Mouse (Mus musculus) liver, postnatal 0 days (tissue): ENCODE results near the gene Tmem182. TPM values are rescaled to one million over a fixed set of nuclear protein-coding genes. Genes with fewer than 3 reads are reported as not detected.

ENCODE experiments used
- ATAC-seq: fragments of 200-750 bp; cut with Nextera tagmentation; 2 replicates; pipeline ENCODE4 v1.8.0; 2017; ENCODE audit warnings: mild to moderate bottlenecking, moderate library complexity
- DNase-seq: peaks from one replicate; pipeline ENCODE4 v3.0.0-alpha.2; 2016
- H3K27ac ChIP-seq: fragments of 300-500 bp; sonication (generic); 2 replicates; pipeline ENCODE4 v1.5.1; 2014; ENCODE audit warnings: antibody characterized with exemption, moderate library complexity, mild to moderate bottlenecking, low read depth
- H3K27me3 ChIP-seq: fragments of 300-500 bp; sonication (generic); 2 replicates; pipeline ENCODE4 v1.6.1; 2014; ENCODE audit warnings: low read length, control low read depth, mixed read lengths; ENCODE audit not compliant: insufficient read depth
- H3K36me3 ChIP-seq: fragments of 300-500 bp; sonication (generic); replicated peaks from 2 replicates; pipeline ENCODE4 v1.6.1; 2014; ENCODE audit warnings: mild to moderate bottlenecking, control low read depth, low read length, moderate library complexity, mixed read lengths; ENCODE audit not compliant: insufficient read depth
- H3K4me1 ChIP-seq: fragments of 300-500 bp; sonication (generic); 2 replicates; pipeline ENCODE4 v1.6.1; 2014; ENCODE audit warnings: antibody characterized with exemption, mild to moderate bottlenecking, control low read depth; ENCODE audit not compliant: insufficient read depth
- H3K4me2 ChIP-seq: fragments of 300-500 bp; sonication (generic); 2 replicates; pipeline ENCODE4 v1.6.1; 2014; ENCODE audit warnings: low read depth, mild to moderate bottlenecking, low read length, moderate library complexity, mixed read lengths
- H3K4me3 ChIP-seq: fragments of 300-500 bp; sonication (generic); 2 replicates; pipeline ENCODE4 v1.5.1; 2014; ENCODE audit warnings: low read depth, low read length
- H3K9ac ChIP-seq: fragments of 300-500 bp; sonication (generic); replicated peaks from 2 replicates; pipeline ENCODE4 v1.6.1; 2014; ENCODE audit warnings: mild to moderate bottlenecking, moderate library complexity
- H3K9me3 ChIP-seq: fragments of 300-500 bp; sonication (generic); 2 replicates; pipeline ENCODE4 v1.6.1; 2016; ENCODE audit warnings: mild to moderate bottlenecking, control low read depth, low read length, mixed read lengths
- CTCF ChIP-seq: sonication (generic); IDR thresholded peaks from 2 replicates; pipeline ENCODE4 v1.5.1; 2016; ENCODE audit warnings: antibody characterized with exemption, low read depth
- EP300 ChIP-seq: IDR thresholded peaks from 2 replicates; pipeline ENCODE4 v1.6.1; 2016; ENCODE audit warnings: antibody characterized with exemption, low read depth, mild to moderate bottlenecking
- WGBS: fragments of 180-500 bp; shearing (Covaris S2); extraction: QIAGEN DNeasy Blood & Tissue Kit; methylation state at CpG from one replicate; pipeline ENCODE4 v1.1.7; 2014; ENCODE audit not compliant: insufficient replicate concordance; 5-methylcytosine and 5-hydroxymethylcytosine counted together
- polyA plus RNA-seq: library from polyadenylated mRNA; unstranded; fragments of >200 nt; fragmentation: Nextera tagmentation; extraction: Ambion mirVana; gene quantifications from 2 replicates; pipeline ENCODE4 v1.2.1, GENCODE M21; 2015

The Tmem182 gene
- polyA plus RNA-seq, 1 experiment from 2014 or later = 0.06 TPM

GRCm38 (mm10) chr1:40867106-40867505 is 61.7 kb downstream of the Tmem182 start:
- no peak for DNase-seq
- WGBS = 80% methylated on average over 3 of the region's 3 CpGs
- no peak overlapping the region for H3K9ac ChIP-seq
- no peaks in the 10 kb centered on the region for H3K4me1 ChIP-seq
- H3K4me3 ChIP-seq = no peak overlapping the region
- no peaks in the 10 kb centered on the region for H3K36me3 ChIP-seq
- no peak overlapping the region for H3K27ac ChIP-seq
- H3K9me3 ChIP-seq = no peaks in the 10 kb centered on the region
- no peak for ATAC-seq
- no peak overlapping the region for H3K4me2 ChIP-seq
- no peaks in the 10 kb centered on the region for H3K27me3 ChIP-seq
- TF ChIP-seq EP300 (no peak), CTCF (no peak)

GRCm38 (mm10) chr1:40867651-40868050 is 62.2 kb downstream of the Tmem182 start:
- ATAC-seq = no peak
- Histone ChIP-seq H3K4me3 (no peak overlapping the region), H3K9me3 (no peaks in the 10 kb centered on the region), H3K36me3 (no peaks in the 10 kb centered on the region), H3K27me3 (no peaks in the 10 kb centered on the region), H3K4me2 (no peak overlapping the region), H3K27ac (no peak overlapping the region), H3K9ac (no peak overlapping the region), H3K4me1 (no peaks in the 10 kb centered on the region)
- no peak for TF ChIP-seq CTCF
- no peak for TF ChIP-seq EP300
- WGBS = 92% methylated on average over 2 of the region's 2 CpGs
- DNase-seq = no peak

- Histone ChIP-seq H3K27me3 (no peaks in the 10 kb centered on the region), H3K27ac (no peak overlapping the region), H3K36me3 (no peaks in the 10 kb centered on the region), H3K9ac (no peak overlapping the region), H3K9me3 (no peaks in the 10 kb centered on the region), H3K4me1 (no peaks in the 10 kb centered on the region), H3K4me3 (no peak overlapping the region), H3K4me2 (no peak overlapping the region)
- TF ChIP-seq CTCF (no peak), EP300 (no peak)
- 66% methylated on average over 10 of the region's 10 CpGs for WGBS
- ATAC-seq (no peak), DNase-seq (no peak)
Measured at GRCm38 (mm10) chr1:40873760-40874455, 68.5 kb downstream of the Tmem182 start.

- DNase-seq (no peak), ATAC-seq (no peak)
- Histone ChIP-seq H3K27me3 (no peaks in the 10 kb centered on the region), H3K9ac (no peak overlapping the region), H3K36me3 (no peaks in the 10 kb centered on the region), H3K4me1 (no peaks in the 10 kb centered on the region), H3K4me3 (no peak overlapping the region), H3K9me3 (no peaks in the 10 kb centered on the region), H3K4me2 (no peak overlapping the region), H3K27ac (no peak overlapping the region)
- 64% methylated on average over 26 of the region's 26 CpGs for WGBS
- TF ChIP-seq EP300 = no peak
Measured at GRCm38 (mm10) chr1:40874456-40875375, 69.3 kb downstream of the Tmem182 start.

- Histone ChIP-seq H3K4me1 (no peaks in the 10 kb centered on the region), H3K9me3 (no peaks in the 10 kb centered on the region), H3K4me3 (no peak overlapping the region), H3K4me2 (no peak overlapping the region), H3K36me3 (no peaks in the 10 kb centered on the region), H3K27me3 (no peaks in the 10 kb centered on the region), H3K9ac (no peak overlapping the region), H3K27ac (no peak overlapping the region)
- DNase-seq (peak; percentile 30), ATAC-seq (no peak)
- WGBS = 19% methylated on average over 9 of the region's 9 CpGs
- TF ChIP-seq EP300 = no peak
- TF ChIP-seq CTCF = peak; percentile 59
Measured at GRCm38 (mm10) chr1:40879051-40879450, 73.7 kb downstream of the Tmem182 start.

DNA sequence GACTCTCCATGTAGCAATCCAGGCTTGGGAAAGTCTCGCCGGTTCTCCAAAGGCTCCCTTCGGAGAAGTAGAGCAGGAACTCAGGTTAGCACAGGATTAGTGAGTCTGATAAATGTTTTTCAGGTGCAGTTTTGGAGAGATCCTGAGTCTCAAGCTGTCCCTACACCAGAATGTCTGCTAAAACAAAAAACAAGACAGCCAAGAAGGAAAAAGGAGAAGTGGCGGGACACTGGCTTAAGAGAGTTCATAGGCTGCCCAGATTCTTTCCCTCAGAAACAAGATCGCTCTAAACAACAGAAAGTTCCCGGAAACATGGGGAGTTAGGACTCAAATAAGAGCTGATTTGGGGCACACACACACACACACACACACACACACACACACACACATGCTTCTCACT is 74.1 kb downstream of the Tmem182 start:
- WGBS = 71% methylated on average over 6 of the region's 6 CpGs
- no peak for ATAC-seq
- Histone ChIP-seq H3K4me2 (no peak overlapping the region), H3K4me3 (no peak overlapping the region), H3K27ac (no peak overlapping the region), H3K27me3 (no peaks in the 10 kb centered on the region), H3K4me1 (no peaks in the 10 kb centered on the region), H3K36me3 (no peaks in the 10 kb centered on the region), H3K9ac (no peak overlapping the region), H3K9me3 (no peaks in the 10 kb centered on the region)
- TF ChIP-seq CTCF (no peak), EP300 (no peak)
- no peak for DNase-seq
